Mouse (Mus musculus): ENCODE results near the gene Runx1. TPM values are rescaled to one million over a fixed set of nuclear protein-coding genes. Genes with fewer than 3 reads are reported as not detected.
A peak's percentile ranks its signal among the peaks of the same experiment; 100 is the strongest.

The Runx1 gene
- polyA plus RNA-seq, 1 experiment from 2014 or later, result 9.4 TPM

GRCm38 (mm10) chr16:92861571-92861970 is 35.6 kb upstream of the Runx1 start:
- Histone ChIP-seq H3K9ac (ENCODE audit: low read length) (no peak overlapping the region), H3K4me2 (ENCODE audit: low read depth, low read length) (no peak overlapping the region), H3K9me3 (ENCODE audit: control insufficient read depth, low read length) (no peaks in the 10 kb centered on the region), H3K27ac (ENCODE audit: low read length) (no peak overlapping the region), H3K36me3 (ENCODE audit: control insufficient read depth, insufficient read depth, low read length) (no peaks in the 10 kb centered on the region), H3K4me3 (ENCODE audit: low read length) (no peak overlapping the region), H3K4me1 (replicated peaks; ENCODE audit: control insufficient read depth, insufficient read depth, low read length) (no peaks in the 10 kb centered on the region), H3K27me3 (ENCODE audit: control insufficient read depth, insufficient read depth, low read depth, low read length) (no peaks in the 10 kb centered on the region)
- 62% methylated on average over 2 of the region's 2 CpGs for WGBS
- ATAC-seq (ENCODE audit: low read depth), result no peak

- Histone ChIP-seq H3K36me3 (ENCODE audit: control insufficient read depth, insufficient read depth, low read length) (no peaks in the 10 kb centered on the region), H3K27me3 (ENCODE audit: control insufficient read depth, insufficient read depth, low read depth, low read length) (no peaks in the 10 kb centered on the region), H3K9me3 (ENCODE audit: control insufficient read depth, low read length) (no peaks in the 10 kb centered on the region), H3K4me1 (replicated peaks; ENCODE audit: control insufficient read depth, insufficient read depth, low read length) (no peaks in the 10 kb centered on the region), H3K27ac (ENCODE audit: low read length) (no peak overlapping the region), H3K9ac (ENCODE audit: low read length) (no peak overlapping the region), H3K4me2 (ENCODE audit: low read depth, low read length) (no peak overlapping the region), H3K4me3 (ENCODE audit: low read length) (no peak overlapping the region)
- WGBS, result 83% methylated on average over 1 of the region's 1 CpGs
- ATAC-seq (ENCODE audit: low read depth), result no peak
These were observed 34.7 kb upstream of the Runx1 start for GRCm38 (mm10) chr16:92860649-92861048.

GRCm38 (mm10) chr16:92856779-92857178 is 30.8 kb upstream of the Runx1 start:
- no peak overlapping the region for H3K4me2 ChIP-seq (ENCODE audit: low read depth, low read length)
- ATAC-seq (ENCODE audit: low read depth), result no peak
- H3K9ac ChIP-seq (ENCODE audit: low read length), result no peak overlapping the region
- no peak overlapping the region for H3K4me3 ChIP-seq (ENCODE audit: low read length)
- WGBS, result 56% methylated on average over 3 of the region's 3 CpGs
- no peaks in the 10 kb centered on the region for H3K36me3 ChIP-seq (ENCODE audit: control insufficient read depth, insufficient read depth, low read length)
- no peaks in the 10 kb centered on the region for H3K27me3 ChIP-seq (ENCODE audit: control insufficient read depth, insufficient read depth, low read depth, low read length)
- no peaks in the 10 kb centered on the region for H3K4me1 ChIP-seq (replicated peaks; ENCODE audit: control insufficient read depth, insufficient read depth, low read length)
- no peak overlapping the region for H3K27ac ChIP-seq (ENCODE audit: low read length)
- H3K9me3 ChIP-seq (ENCODE audit: control insufficient read depth, low read length), result no peaks in the 10 kb centered on the region

- Histone ChIP-seq H3K36me3 (ENCODE audit: control insufficient read depth, insufficient read depth, low read length) (no peaks in the 10 kb centered on the region), H3K9ac (ENCODE audit: low read length) (no peak overlapping the region), H3K4me3 (ENCODE audit: low read length) (no peak overlapping the region), H3K27ac (ENCODE audit: low read length) (no peak overlapping the region), H3K4me1 (replicated peaks; ENCODE audit: control insufficient read depth, insufficient read depth, low read length) (peaks cover 4% of the 10 kb centered on the region; the same call in 1 of the 2 replicates), H3K9me3 (ENCODE audit: control insufficient read depth, low read length) (no peaks in the 10 kb centered on the region), H3K27me3 (ENCODE audit: control insufficient read depth, insufficient read depth, low read depth, low read length) (no peaks in the 10 kb centered on the region), H3K4me2 (ENCODE audit: low read depth, low read length) (no peak overlapping the region)
- 91% methylated on average over 6 of the region's 6 CpGs for WGBS
- no peak for ATAC-seq (ENCODE audit: low read depth)
These were observed 26.3 kb upstream of the Runx1 start for GRCm38 (mm10) chr16:92852276-92852675.

GRCm38 (mm10) chr16:92850416-92850815 is 24.5 kb upstream of the Runx1 start:
- peak; percentile 67 for ATAC-seq (ENCODE audit: low read depth)

GRCm38 (mm10) chr16:92847762-92848300 is 21.9 kb upstream of the Runx1 start:
- Histone ChIP-seq H3K4me1 (replicated peaks; ENCODE audit: control insufficient read depth, insufficient read depth, low read length) (peaks cover 17% of the 10 kb centered on the region), H3K27me3 (ENCODE audit: control insufficient read depth, insufficient read depth, low read depth, low read length) (no peaks in the 10 kb centered on the region), H3K36me3 (ENCODE audit: control insufficient read depth, insufficient read depth, low read length) (no peaks in the 10 kb centered on the region), H3K9me3 (ENCODE audit: control insufficient read depth, low read length) (no peaks in the 10 kb centered on the region), H3K4me2 (ENCODE audit: low read depth, low read length) (no peak overlapping the region), H3K9ac (ENCODE audit: low read length) (no peak overlapping the region), H3K27ac (ENCODE audit: low read length) (no peak overlapping the region), H3K4me3 (ENCODE audit: low read length) (no peak overlapping the region)
- WGBS, result 52% methylated on average over 3 of the region's 3 CpGs
- ATAC-seq (ENCODE audit: low read depth), result peak; percentile 10; the same call in 1 of the 2 replicates

More at GRCm38 (mm10) chr16:92850416-92850815, 24.5 kb upstream of the Runx1 start:
- Histone ChIP-seq H3K27me3 (ENCODE audit: control insufficient read depth, insufficient read depth, low read depth, low read length) (no peaks in the 10 kb centered on the region), H3K4me3 (ENCODE audit: low read length) (no peak overlapping the region), H3K4me1 (replicated peaks; ENCODE audit: control insufficient read depth, insufficient read depth, low read length) (peaks cover 14% of the 10 kb centered on the region), H3K9me3 (ENCODE audit: control insufficient read depth, low read length) (no peaks in the 10 kb centered on the region), H3K4me2 (ENCODE audit: low read depth, low read length) (no peak overlapping the region), H3K27ac (ENCODE audit: low read length) (no peak overlapping the region), H3K36me3 (ENCODE audit: control insufficient read depth, insufficient read depth, low read length) (no peaks in the 10 kb centered on the region), H3K9ac (ENCODE audit: low read length) (no peak overlapping the region)
- WGBS, result 46% methylated on average over 3 of the region's 3 CpGs

GRCm38 (mm10) chr16:92845244-92846225 is 19.6 kb upstream of the Runx1 start:
- WGBS, result 26% methylated on average over 26 of the region's 26 CpGs
- H3K4me3 ChIP-seq (ENCODE audit: low read length), result 0 out of 2 replicates have a peak overlapping the region, but pooled peaks have one; percentile 4
- no peaks in the 10 kb centered on the region for H3K27me3 ChIP-seq (ENCODE audit: control insufficient read depth, insufficient read depth, low read depth, low read length)
- H3K36me3 ChIP-seq (ENCODE audit: control insufficient read depth, insufficient read depth, low read length), result no peaks in the 10 kb centered on the region
- peak; percentile 88 for ATAC-seq (ENCODE audit: low read depth)
- H3K4me1 ChIP-seq (replicated peaks; ENCODE audit: control insufficient read depth, insufficient read depth, low read length), result peaks cover 17% of the 10 kb centered on the region
- H3K4me2 ChIP-seq (ENCODE audit: low read depth, low read length), result peak overlapping the region; percentile 47
- no peaks in the 10 kb centered on the region for H3K9me3 ChIP-seq (ENCODE audit: control insufficient read depth, low read length)
- H3K27ac ChIP-seq (ENCODE audit: low read length), result peak overlapping the region; percentile 78
- 0 out of 2 replicates have a peak overlapping the region, but pooled peaks have one; percentile 31 for H3K9ac ChIP-seq (ENCODE audit: low read length)

GRCm38 (mm10) chr16:92838709-92839108 is 12.8 kb upstream of the Runx1 start:
- H3K27ac ChIP-seq (ENCODE audit: low read length), result no peak overlapping the region

GRCm38 (mm10) chr16:92831341-92831740 is 5.4 kb upstream of the Runx1 start:
- Histone ChIP-seq H3K27ac (ENCODE audit: low read length) (no peak overlapping the region), H3K27me3 (ENCODE audit: control insufficient read depth, insufficient read depth, low read depth, low read length) (no peaks in the 10 kb centered on the region), H3K9ac (ENCODE audit: low read length) (no peak overlapping the region), H3K4me2 (ENCODE audit: low read depth, low read length) (no peak overlapping the region), H3K4me1 (replicated peaks; ENCODE audit: control insufficient read depth, insufficient read depth, low read length) (no peaks in the 10 kb centered on the region), H3K36me3 (ENCODE audit: control insufficient read depth, insufficient read depth, low read length) (no peaks in the 10 kb centered on the region), H3K4me3 (ENCODE audit: low read length) (no peak overlapping the region), H3K9me3 (ENCODE audit: control insufficient read depth, low read length) (no peaks in the 10 kb centered on the region)
- WGBS, result 81% methylated on average over 2 of the region's 2 CpGs
- ATAC-seq (ENCODE audit: low read depth), result no peak

More at GRCm38 (mm10) chr16:92838709-92839108, 12.8 kb upstream of the Runx1 start:
- Histone ChIP-seq H3K9ac (ENCODE audit: low read length) (no peak overlapping the region), H3K4me1 (replicated peaks; ENCODE audit: control insufficient read depth, insufficient read depth, low read length) (no peaks in the 10 kb centered on the region), H3K4me2 (ENCODE audit: low read depth, low read length) (no peak overlapping the region), H3K27me3 (ENCODE audit: control insufficient read depth, insufficient read depth, low read depth, low read length) (no peaks in the 10 kb centered on the region), H3K9me3 (ENCODE audit: control insufficient read depth, low read length) (no peaks in the 10 kb centered on the region), H3K4me3 (ENCODE audit: low read length) (no peak overlapping the region), H3K36me3 (ENCODE audit: control insufficient read depth, insufficient read depth, low read length) (no peaks in the 10 kb centered on the region)
- ATAC-seq (ENCODE audit: low read depth), result no peak

Data from lung, embryonic 16.5 days (tissue).